Mouse (Mus musculus) forebrain, embryonic 10.5 days (tissue): ENCODE data around the gene Pgbd5. TPM values are rescaled to one million over a fixed set of nuclear protein-coding genes. Genes with fewer than 3 reads are reported as not detected.

Experiments
- DNase-seq: peaks from one replicate; pipeline ENCODE4 v3.0.0-alpha.2; 2017; ENCODE audit warnings: low spot score; ENCODE audit errors: extremely low spot score
- H3K27ac ChIP-seq: fragments of 300-500 bp; sonication (generic); 2 replicates; pipeline ENCODE4 v1.5.1; 2016; ENCODE audit warnings: mild to moderate bottlenecking
- H3K27me3 ChIP-seq: fragments of 300-500 bp; sonication (generic); 2 replicates; pipeline ENCODE4 v1.6.1; 2016; ENCODE audit warnings: mild to moderate bottlenecking; ENCODE audit not compliant: poor library complexity, severe bottlenecking
- H3K36me3 ChIP-seq: fragments of 300-500 bp; sonication (generic); replicated peaks from 2 replicates; pipeline ENCODE4 v1.6.1; 2016; ENCODE audit warnings: mild to moderate bottlenecking, moderate library complexity
- H3K4me1 ChIP-seq: fragments of 300-500 bp; sonication (generic); 2 replicates; pipeline ENCODE4 v1.6.1; 2016
- H3K4me3 ChIP-seq: fragments of 300-500 bp; sonication (generic); 2 replicates; pipeline ENCODE4 v1.5.1; 2016; ENCODE audit warnings: mild to moderate bottlenecking, moderate library complexity
- H3K9me3 ChIP-seq: fragments of 300-500 bp; sonication (generic); 2 replicates; pipeline ENCODE4 v1.6.1; 2016; ENCODE audit warnings: mild to moderate bottlenecking, moderate library complexity
- WGBS: fragments of 180-500 bp; shearing (Covaris S2); methylation state at CpG from one replicate; pipeline ENCODE4 v1.1.7; 2016; 5-methylcytosine and 5-hydroxymethylcytosine counted together
- polyA plus RNA-seq: library from polyadenylated mRNA; unstranded; fragments of >200 nt; fragmentation: Nextera tagmentation; extraction: Ambion mirVana; gene quantifications from 2 replicates; pipeline ENCODE4 v1.2.1, GENCODE M21; 2016

Gene Pgbd5
- polyA plus RNA-seq, 1 experiment from 2014 or later, result 2.5 TPM

DNA sequence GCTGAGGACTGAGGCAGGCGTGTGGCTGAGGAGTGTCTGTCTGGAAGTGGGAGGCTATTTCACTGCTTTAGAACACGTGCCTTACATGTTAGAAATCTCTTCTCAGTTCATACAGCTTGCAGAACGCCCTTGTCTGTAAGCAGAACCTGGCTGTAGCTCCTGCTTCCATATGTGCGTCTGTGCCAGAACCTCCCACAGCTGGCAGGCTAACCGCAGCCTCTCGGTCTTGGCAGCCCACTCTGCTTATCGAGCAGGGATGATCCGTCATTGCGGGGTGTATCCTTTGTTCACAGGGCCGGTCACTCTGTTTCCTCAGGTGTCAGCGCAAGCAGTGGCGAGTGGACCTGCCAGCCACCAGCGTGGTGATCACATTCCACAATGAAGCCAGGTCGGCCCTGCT lies 116.1 kb downstream of the Pgbd5 start:
- Histone ChIP-seq H3K9me3 (no peaks in the 10 kb centered on the region), H3K27ac (no peak overlapping the region), H3K4me1 (peaks cover 10% of the 10 kb centered on the region), H3K36me3 (peaks cover 66% of the 10 kb centered on the region), H3K4me3 (no peak overlapping the region), H3K27me3 (no peaks in the 10 kb centered on the region)
- WGBS, result 94% methylated on average over 14 of the region's 14 CpGs
- DNase-seq, result no peak

DNA sequence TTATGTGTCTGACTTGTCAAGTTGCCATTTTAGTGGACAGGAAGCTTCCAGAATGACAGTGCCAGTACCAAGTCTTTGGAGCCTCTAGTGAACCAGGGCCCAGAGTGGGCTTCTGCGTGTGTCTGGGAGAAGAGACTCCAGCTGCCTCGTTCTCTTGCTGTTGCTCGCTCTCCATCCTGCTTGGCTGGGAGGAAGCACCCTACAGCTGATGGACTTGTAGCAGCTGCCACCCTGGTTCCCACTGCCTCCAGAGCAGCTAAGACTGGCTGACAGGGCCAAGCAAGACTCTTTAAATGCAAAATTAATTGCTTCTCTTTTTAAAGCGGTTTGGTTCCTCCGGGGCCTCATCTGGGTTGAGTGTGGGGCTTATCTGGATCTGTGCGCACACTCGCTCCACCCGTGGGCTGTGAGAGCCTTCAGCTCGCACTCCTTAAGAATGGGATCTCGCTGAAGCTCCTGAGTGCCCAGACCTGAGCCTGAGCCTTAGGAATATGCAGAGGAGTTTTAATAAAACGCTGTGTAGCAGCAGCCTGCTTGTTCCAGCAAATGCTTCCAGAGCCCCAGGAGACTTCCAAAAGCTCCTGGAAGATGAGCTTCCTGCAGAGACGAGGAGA lies 118.1 kb downstream of the Pgbd5 start:
- no peak overlapping the region for H3K4me3 ChIP-seq
- no peaks in the 10 kb centered on the region for H3K9me3 ChIP-seq
- H3K27me3 ChIP-seq, result no peaks in the 10 kb centered on the region
- 76% methylated on average over 12 of the region's 12 CpGs for WGBS
- peaks cover 17% of the 10 kb centered on the region for H3K4me1 ChIP-seq
- H3K27ac ChIP-seq, result 0 out of 2 replicates have a peak overlapping the region, but pooled peaks have one; percentile 15
- peaks cover 47% of the 10 kb centered on the region for H3K36me3 ChIP-seq
- no peak for DNase-seq

DNA sequence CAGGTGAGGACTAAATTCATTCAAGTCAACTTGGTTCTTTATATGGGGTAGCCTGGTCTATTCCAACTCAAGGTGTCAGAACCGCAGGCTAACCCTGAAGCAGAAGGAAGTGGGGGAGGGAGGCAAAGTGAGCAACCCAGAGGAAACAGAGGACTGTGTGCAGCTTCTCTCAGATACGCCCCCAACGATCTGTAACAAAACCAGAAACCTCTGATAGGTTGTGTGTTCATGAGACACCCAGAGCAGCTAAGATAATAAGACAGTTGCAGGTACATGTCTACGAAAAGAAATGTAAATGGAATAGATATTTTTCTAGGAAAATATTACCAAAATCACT lies 120.2 kb downstream of the Pgbd5 start:
- H3K4me3 ChIP-seq, result no peak overlapping the region
- H3K36me3 ChIP-seq, result peaks cover 26% of the 10 kb centered on the region
- peaks cover 38% of the 10 kb centered on the region for H3K4me1 ChIP-seq
- 86% methylated on average over 4 of the region's 4 CpGs for WGBS
- H3K27me3 ChIP-seq, result no peaks in the 10 kb centered on the region
- DNase-seq, result no peak
- no peaks in the 10 kb centered on the region for H3K9me3 ChIP-seq
- H3K27ac ChIP-seq, result no peak overlapping the region

Other genes with a start within 250 kb of the Pgbd5 start
- 40.7 and 40.9 TPM in 2 replicates for gene Galnt2, start 208.3 kb downstream of the Pgbd5 start, polyA plus RNA-seq
- gene Cog2, start 81.1 kb upstream of the Pgbd5 start, polyA plus RNA-seq, result 45.5 and 45.7 TPM in 2 replicates
- gene Agt, start 130.0 kb upstream of the Pgbd5 start, polyA plus RNA-seq, result not detected in 2 replicates
- gene Capn9, start 136.5 kb upstream of the Pgbd5 start, polyA plus RNA-seq, result not detected in 2 replicates
- gene 2310022B05Rik, start 223.7 kb upstream of the Pgbd5 start, polyA plus RNA-seq, result 17.9 and 18.2 TPM in 2 replicates